Mouse (Mus musculus) heart, adult 2 months (tissue): ENCODE measurements around the gene Kcnj6. TPM values are rescaled to one million over a fixed set of nuclear protein-coding genes. Genes with fewer than 3 reads are reported as not detected.
A peak's percentile ranks its signal among the peaks of the same experiment; 100 is the strongest.

Source experiments
- DNase-seq, 2 experiments: peaks; one replicate each; pipeline ENCODE4 v3.0.0; 2021
- H3K27ac ChIP-seq: fragments of 200-600 bp; 2 replicates; pipeline ENCODE4 v1.8.1; 2022
- H3K27me3 ChIP-seq: fragments of 200-500 bp; 2 replicates; pipeline ENCODE4 v1.6.1; 2012; ENCODE audit warnings: mild to moderate bottlenecking, low read length, inconsistent platforms, mixed read lengths; ENCODE audit not compliant: control insufficient read depth, insufficient read depth
- H3K36me3 ChIP-seq: fragments of 200-500 bp; 2 replicates; pipeline ENCODE4 v1.6.1; 2012; ENCODE audit warnings: low read length, inconsistent platforms; ENCODE audit not compliant: control insufficient read depth, insufficient read depth
- H3K4me1 ChIP-seq: fragments of 200-500 bp; 2 replicates; pipeline ENCODE4 v1.6.1; 2011; ENCODE audit warnings: low read length; ENCODE audit not compliant: control insufficient read depth, insufficient read depth
- H3K4me3 ChIP-seq: fragments of 200-600 bp; 2 replicates; pipeline ENCODE4 v1.8.1; 2022
- H3K79me2 ChIP-seq: fragments of 200-500 bp; replicated peaks from 2 replicates; pipeline ENCODE4 v1.6.1; 2012; ENCODE audit warnings: mild to moderate bottlenecking, inconsistent platforms, low read length, moderate library complexity, mixed read lengths; ENCODE audit not compliant: control insufficient read depth, insufficient read depth
- H3K9ac ChIP-seq: fragments of 200-500 bp; 2 replicates; pipeline ENCODE4 v1.6.1; 2012; ENCODE audit warnings: low read depth, mild to moderate bottlenecking, control low read depth, inconsistent platforms, low read length, mixed read lengths
- CTCF ChIP-seq: fragments of 200-600 bp; IDR thresholded peaks from 2 replicates; pipeline ENCODE4 v1.8.1; 2022; ENCODE audit warnings: antibody characterized with exemption, mild to moderate bottlenecking, moderate library complexity
- EP300 ChIP-seq: fragments of 200-500 bp; IDR thresholded peaks from 2 replicates; pipeline ENCODE4 v1.6.1; 2011; ENCODE audit warnings: low read depth, low read length, control low read depth; ENCODE audit not compliant: insufficient read depth
- POLR2A ChIP-seq: fragments of 200-500 bp; IDR thresholded peaks from 2 replicates; pipeline ENCODE4 v1.6.1; 2011; ENCODE audit warnings: mild to moderate bottlenecking, low read depth, low read length, control low read depth; ENCODE audit not compliant: insufficient read depth
- WGBS: fragments of 180-500 bp; shearing (Covaris S2); methylation state at CpG from one replicate; pipeline ENCODE4 v1.1.7; 2018; 5-methylcytosine and 5-hydroxymethylcytosine counted together
- intact Hi-C: fragments of 180-260 bp; cut with DNase I; formaldehyde crosslinking; loops from one replicate; pipeline ENCODE4 v1.15.1; 2025
- polyA plus RNA-seq: library from polyadenylated mRNA; depleted of rRNA; stranded (reverse); fragments of >200 nt; gene quantifications from 2 replicates; pipeline ENCODE4 v1.2.3, GENCODE M21; 2012
- total RNA-seq, 2 experiments: library from RNA; stranded (reverse); gene quantifications; 2 replicates each; pipeline ENCODE4 v1.2.3; 2021

The Kcnj6 gene
- total and polyA plus RNA-seq, 3 experiments = not detected

DNA sequence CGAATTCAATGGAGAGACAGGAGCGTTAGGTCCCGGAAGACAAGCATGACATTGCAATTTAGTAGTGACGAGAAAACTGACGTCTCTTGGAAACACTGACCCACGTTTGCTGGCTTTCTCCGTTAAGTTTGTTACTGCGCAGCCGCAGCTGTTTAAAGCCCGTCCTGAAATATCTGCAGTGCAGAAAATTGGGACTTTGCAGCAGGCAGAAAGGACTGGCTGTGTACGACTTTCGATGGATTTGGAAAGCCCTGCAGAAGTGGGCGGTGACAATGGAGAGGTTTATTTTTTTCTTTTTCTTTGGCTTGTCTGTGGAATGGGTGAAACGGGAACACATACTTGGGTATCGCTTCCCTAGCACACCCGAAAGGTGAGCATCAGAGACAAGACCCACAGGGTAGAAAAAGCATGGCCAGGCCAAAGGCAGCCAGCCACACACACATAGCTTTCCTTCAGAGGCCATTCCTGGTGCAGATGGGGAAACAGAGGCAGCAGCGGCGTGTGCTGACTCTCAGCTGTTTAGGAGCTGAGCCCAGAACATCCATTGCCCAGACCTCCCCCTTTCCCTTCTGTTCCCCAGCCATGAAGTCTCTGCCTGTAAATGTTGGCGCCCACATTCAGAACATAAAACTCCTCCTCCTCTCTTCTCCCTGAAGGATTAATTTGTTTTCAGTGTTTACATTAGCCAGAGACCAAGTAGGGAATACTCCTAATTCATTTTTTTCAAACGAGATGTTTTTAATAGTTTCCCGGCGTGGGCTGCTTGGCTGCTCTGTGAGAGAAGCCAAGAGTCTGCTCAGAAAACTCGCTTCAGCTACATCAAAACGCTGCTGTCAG, 215.2 kb downstream of the Kcnj6 start:
- intact Hi-C loops = no loop called here
- 77% methylated on average over 24 of the region's 24 CpGs for WGBS
- no peak for DNase-seq
- H3K9ac ChIP-seq = no peak overlapping the region
- H3K4me1 ChIP-seq = no peaks in the 10 kb centered on the region
- no peak overlapping the region for H3K4me3 ChIP-seq
- no peak overlapping the region for H3K27ac ChIP-seq
- no peaks in the 10 kb centered on the region for H3K79me2 ChIP-seq
- H3K36me3 ChIP-seq = no peaks in the 10 kb centered on the region
- TF ChIP-seq CTCF (no peak), EP300 (no peak), POLR2A (no peak)
- H3K27me3 ChIP-seq = no peaks in the 10 kb centered on the region

- no peaks in the 10 kb centered on the region for H3K79me2 ChIP-seq
- H3K27ac ChIP-seq = no peak overlapping the region
- intact Hi-C loops = no loop called here
- H3K36me3 ChIP-seq = no peaks in the 10 kb centered on the region
- H3K27me3 ChIP-seq = no peaks in the 10 kb centered on the region
- no peak for DNase-seq
- no peaks in the 10 kb centered on the region for H3K4me1 ChIP-seq
- no peak overlapping the region for H3K9ac ChIP-seq
- no peak for TF ChIP-seq CTCF
- TF ChIP-seq POLR2A = no peak
- no peak for TF ChIP-seq EP300
- 53% methylated on average over 5 of the region's 5 CpGs for WGBS
- no peak overlapping the region for H3K4me3 ChIP-seq
These were observed 223.6 kb downstream of the Kcnj6 start for GRCm38 (mm10) chr16:94773928-94774327.

- Histone ChIP-seq H3K27ac (no peak overlapping the region), H3K27me3 (no peaks in the 10 kb centered on the region), H3K9ac (no peak overlapping the region), H3K4me1 (peaks cover 2% of the 10 kb centered on the region; the same call in 1 of the 2 replicates), H3K4me3 (no peak overlapping the region), H3K79me2 (no peaks in the 10 kb centered on the region), H3K36me3 (no peaks in the 10 kb centered on the region)
- TF ChIP-seq CTCF (no peak), POLR2A (no peak), EP300 (no peak)
- WGBS = 67% methylated on average over 6 of the region's 6 CpGs
- intact Hi-C loops = no loop called here
- DNase-seq = no peak
These were observed 229.9 kb downstream of the Kcnj6 start for GRCm38 (mm10) chr16:94767606-94768005.

- Histone ChIP-seq H3K4me3 (no peak overlapping the region), H3K27ac (peak overlapping the region; percentile 76)
These were observed 232.4 kb downstream of the Kcnj6 start for GRCm38 (mm10) chr16:94765129-94765528.

GRCm38 (mm10) chr16:94760732-94761131, 236.8 kb downstream of the Kcnj6 start:
- H3K27me3 ChIP-seq = no peaks in the 10 kb centered on the region
- no peak overlapping the region for H3K27ac ChIP-seq
- H3K4me1 ChIP-seq = peaks cover 2% of the 10 kb centered on the region; the same call in 1 of the 2 replicates
- intact Hi-C loops = no loop called here
- TF ChIP-seq POLR2A (no peak), EP300 (no peak)
- no peaks in the 10 kb centered on the region for H3K79me2 ChIP-seq
- no peaks in the 10 kb centered on the region for H3K36me3 ChIP-seq
- no peak overlapping the region for H3K4me3 ChIP-seq
- H3K9ac ChIP-seq = no peak overlapping the region
- WGBS = 54% methylated on average over 9 of the region's 11 CpGs
- DNase-seq = no peak

More at GRCm38 (mm10) chr16:94765129-94765528, 232.4 kb downstream of the Kcnj6 start:
- TF ChIP-seq POLR2A (no peak), CTCF (0 out of 2 replicates have a peak, but pooled peaks have one; percentile 1)
- peak in 1 of 2 experiments; percentile 47 for DNase-seq
- intact Hi-C loops = no loop called here
- H3K36me3 ChIP-seq = no peaks in the 10 kb centered on the region
- 12% methylated on average over 8 of the region's 8 CpGs for WGBS
- no peaks in the 10 kb centered on the region for H3K27me3 ChIP-seq
- H3K79me2 ChIP-seq = no peaks in the 10 kb centered on the region
- no peak overlapping the region for H3K9ac ChIP-seq
- peaks cover 2% of the 10 kb centered on the region; the same call in 1 of the 2 replicates for H3K4me1 ChIP-seq

DNA sequence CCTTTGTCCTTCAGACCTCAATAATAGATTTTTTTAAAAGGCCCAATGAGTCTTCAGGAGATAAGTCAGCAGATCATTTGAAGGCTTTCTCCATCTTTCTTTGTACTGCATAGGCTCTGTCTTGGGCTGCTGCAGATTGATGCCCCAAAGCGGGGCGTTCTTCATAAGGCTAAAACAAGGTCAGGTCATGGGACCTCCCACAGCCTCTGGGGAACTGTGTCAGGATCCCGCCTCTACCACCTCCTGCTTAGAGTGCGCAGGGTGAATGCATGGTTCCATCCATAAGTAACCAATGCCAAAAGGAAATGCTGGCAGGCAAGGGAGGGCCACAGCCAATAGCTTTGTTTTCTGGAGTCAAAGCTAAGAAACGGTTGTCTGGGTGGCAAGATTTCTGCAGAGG, 237.7 kb downstream of the Kcnj6 start:
- intact Hi-C loops = no loop called here

More for the DNA sequence above, 237.7 kb downstream of the Kcnj6 start:
- H3K27ac ChIP-seq = no peak overlapping the region
- no peak overlapping the region for H3K9ac ChIP-seq
- no peaks in the 10 kb centered on the region for H3K36me3 ChIP-seq
- WGBS = 89% methylated on average over 5 of the region's 5 CpGs
- H3K79me2 ChIP-seq = no peaks in the 10 kb centered on the region
- H3K27me3 ChIP-seq = no peaks in the 10 kb centered on the region
- TF ChIP-seq EP300 (no peak), CTCF (no peak), POLR2A (no peak)
- DNase-seq = no peak
- no peak overlapping the region for H3K4me3 ChIP-seq
- H3K4me1 ChIP-seq = no peaks in the 10 kb centered on the region
